Mouse (Mus musculus): ENCODE data around the gene Ccdc13.

Gene Ccdc13

GRCm38 (mm10) chr9:121847138-121847537, 7.9 kb upstream of the Ccdc13 start:
- DNase-seq (ENCODE audit: low spot score in 2 of 2), result no peak

GRCm38 (mm10) chr9:121846526-121847118, 7.4 kb upstream of the Ccdc13 start:
- no peak for DNase-seq (ENCODE audit: low spot score in 2 of 2)

- no peak for DNase-seq (ENCODE audit: low spot score in 2 of 2)
These were observed 3.7 kb upstream of the Ccdc13 start for GRCm38 (mm10) chr9:121842914-121843313.

GRCm38 (mm10) chr9:121839622-121839965, 333 bp upstream of the Ccdc13 start:
- no peak for DNase-seq (ENCODE audit: low spot score in 2 of 2)

DNA sequence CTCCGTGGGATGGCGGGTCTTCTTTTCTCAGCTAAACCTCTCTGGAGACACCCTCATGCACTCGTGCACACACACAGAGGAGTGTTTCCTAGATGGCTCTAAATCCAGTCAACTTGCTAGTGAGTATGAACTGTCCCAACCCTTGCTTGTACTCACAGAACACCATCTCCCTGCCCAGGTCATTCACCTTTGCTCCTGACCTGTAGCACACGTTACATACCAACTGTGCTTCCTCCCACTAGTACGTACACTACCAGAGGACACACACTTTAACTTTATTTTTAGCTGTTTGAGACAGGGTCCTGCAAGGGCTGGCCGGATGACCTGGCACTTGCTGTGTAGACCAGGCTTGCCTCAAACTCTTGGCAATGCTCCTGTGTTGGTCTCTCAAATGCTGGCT, 1.3 kb downstream of the Ccdc13 start:
- DNase-seq (ENCODE audit: low spot score in 2 of 2), result no peak

GRCm38 (mm10) chr9:121833825-121834224, 5.4 kb downstream of the Ccdc13 start:
- DNase-seq (ENCODE audit: low spot score in 2 of 2), result no peak

DNA sequence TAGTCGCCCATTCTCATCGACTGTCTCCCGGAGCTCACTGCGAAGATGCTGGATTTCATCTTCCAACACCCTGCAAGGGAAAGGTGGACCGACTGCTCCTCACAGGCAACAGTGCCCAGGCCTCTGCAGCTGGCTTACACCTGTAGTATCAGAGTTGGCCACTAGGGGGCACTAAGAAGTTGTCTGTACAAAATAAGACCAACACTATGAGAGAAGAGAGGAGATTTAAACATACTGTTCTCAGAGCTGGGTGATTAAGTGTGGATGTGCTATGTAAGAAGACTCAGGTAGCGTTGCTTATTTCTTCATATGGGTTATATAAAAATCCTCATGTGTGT, 8.3 kb downstream of the Ccdc13 start:
- peak; percentile 84 to 89 for DNase-seq (ENCODE audit: low spot score in 2 of 2)

GRCm38 (mm10) chr9:121830243-121830955, 8.9 kb downstream of the Ccdc13 start:
- DNase-seq (ENCODE audit: low spot score in 2 of 2), result peak in 1 of 2 experiments; percentile 59

DNA sequence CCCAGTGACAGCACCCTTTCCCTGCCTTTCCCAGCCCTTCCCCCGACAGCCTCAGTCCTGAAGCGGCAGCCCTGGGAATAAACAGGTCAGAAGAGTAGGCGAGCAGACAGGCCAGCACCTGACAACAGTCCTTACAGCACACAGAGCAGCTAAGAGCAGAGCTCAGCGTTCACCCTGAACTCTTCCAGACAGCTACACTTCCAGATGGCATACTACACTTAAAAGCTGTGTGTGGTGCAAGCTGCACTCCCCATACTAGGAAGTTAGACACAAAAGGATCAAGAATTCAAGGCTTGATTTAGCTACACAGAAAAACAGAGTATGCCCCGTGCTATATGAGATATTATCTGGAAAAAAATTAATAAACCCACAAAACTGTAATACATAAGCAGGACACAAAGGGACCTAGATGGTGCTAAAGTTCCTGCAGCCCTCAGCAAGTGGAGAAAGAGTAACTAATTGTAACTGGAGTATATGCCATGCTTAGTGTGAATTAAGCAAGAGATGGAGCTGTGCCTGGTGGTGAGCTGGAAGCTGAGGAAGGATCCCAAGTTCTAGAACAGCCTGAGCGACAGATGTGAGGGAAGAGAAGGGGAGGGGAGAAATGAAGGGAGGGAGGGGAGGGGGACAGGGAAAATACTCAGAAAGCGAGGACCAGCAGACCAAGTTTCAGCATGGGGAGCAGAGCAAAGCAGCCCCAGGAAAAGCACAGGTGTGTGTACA, 9.8 kb downstream of the Ccdc13 start:
- DNase-seq (ENCODE audit: low spot score in 2 of 2), result no peak

DNA sequence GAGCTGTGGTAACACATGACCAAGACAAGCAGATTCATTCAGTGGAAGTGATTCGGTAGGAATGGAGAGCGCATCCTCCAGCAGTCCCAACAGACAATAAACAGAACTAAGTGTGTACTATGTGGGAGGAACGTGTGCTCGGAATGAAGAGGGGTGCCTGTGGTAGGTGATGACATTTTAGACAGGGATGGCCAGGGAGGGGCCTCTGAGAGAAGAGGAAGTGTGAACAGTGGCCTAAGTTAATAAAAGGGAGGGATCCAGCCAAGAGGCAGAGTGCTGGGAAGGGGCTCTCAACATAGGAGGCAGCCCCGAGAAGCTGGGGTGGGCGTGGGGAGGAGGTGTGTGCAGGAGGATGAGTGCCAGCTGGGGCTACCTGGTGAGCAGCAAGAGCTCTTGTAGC, 10.9 kb downstream of the Ccdc13 start:
- no peak for DNase-seq (ENCODE audit: low spot score in 2 of 2)

GRCm38 (mm10) chr9:121826356-121826755, 12.9 kb downstream of the Ccdc13 start:
- DNase-seq (ENCODE audit: low spot score in 2 of 2), result no peak

DNA sequence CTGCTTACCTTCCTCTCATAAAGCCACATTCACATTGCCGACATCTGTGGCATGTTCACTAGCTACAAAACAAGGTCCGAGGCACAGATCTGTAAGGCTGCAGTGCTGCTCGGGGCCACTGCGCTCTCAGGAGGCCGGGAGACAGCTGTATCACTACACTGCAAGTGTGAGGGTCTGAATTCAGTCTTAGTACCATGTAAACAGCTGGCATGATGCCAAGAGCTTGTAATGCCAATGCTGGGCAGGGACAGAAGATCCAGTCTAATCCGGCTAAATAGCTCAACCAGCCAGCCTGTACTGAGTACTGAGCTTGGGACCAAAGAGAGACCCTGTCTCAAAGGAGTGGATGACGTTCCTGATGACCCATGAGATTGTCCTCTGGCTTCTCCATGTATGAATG, 15.3 kb downstream of the Ccdc13 start:
- no peak for DNase-seq (ENCODE audit: low spot score in 2 of 2)

GRCm38 (mm10) chr9:121823051-121823450, 16.2 kb downstream of the Ccdc13 start:
- no peak for DNase-seq (ENCODE audit: low spot score in 2 of 2)

- DNase-seq (ENCODE audit: low spot score in 2 of 2), result peak; percentile 69 to 72
These were observed 16.7 kb downstream of the Ccdc13 start for GRCm38 (mm10) chr9:121822585-121822991.

- DNase-seq (ENCODE audit: low spot score in 2 of 2), result no peak
These were observed 18.5 kb downstream of the Ccdc13 start for GRCm38 (mm10) chr9:121820765-121821164.

DNA sequence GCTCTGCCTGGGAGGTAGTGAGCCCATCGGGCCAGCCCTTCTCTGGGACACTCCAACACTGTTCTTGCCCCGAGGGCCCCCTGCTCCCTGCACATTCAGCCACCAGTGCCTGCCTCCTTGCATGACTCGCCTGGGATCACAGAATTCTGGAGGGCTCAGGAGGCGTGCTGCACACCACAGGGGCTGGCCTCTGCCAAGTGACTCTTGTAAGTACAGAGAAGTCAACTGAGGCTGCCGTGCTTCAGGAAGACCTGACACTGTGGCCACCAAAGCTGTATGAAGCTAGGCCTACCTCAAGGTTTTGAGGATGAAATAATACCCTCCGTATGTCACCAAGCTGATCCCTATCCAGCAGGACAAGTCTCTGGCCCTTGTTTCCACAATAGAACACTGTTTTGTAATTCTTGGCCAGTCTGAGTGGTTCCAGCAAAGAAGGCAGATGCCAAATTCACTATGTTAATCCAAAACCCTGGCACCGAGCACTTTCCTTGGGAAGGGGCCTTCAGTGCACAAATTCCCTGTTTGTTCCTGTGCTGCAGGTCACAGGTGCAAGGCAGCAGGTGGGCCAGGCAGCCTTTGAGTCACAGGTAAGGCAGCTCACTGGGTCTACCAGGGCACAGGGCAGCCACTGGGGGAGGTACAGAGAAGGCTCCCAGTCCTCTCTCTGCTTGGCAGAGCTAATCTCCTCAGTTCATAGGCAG, 19.3 kb downstream of the Ccdc13 start:
- DNase-seq (ENCODE audit: low spot score in 2 of 2), result no peak

- no peak for DNase-seq (ENCODE audit: low spot score in 2 of 2)
These were observed 20.0 kb downstream of the Ccdc13 start for GRCm38 (mm10) chr9:121819073-121819770.

GRCm38 (mm10) chr9:121815183-121815582, 24.1 kb downstream of the Ccdc13 start:
- DNase-seq (ENCODE audit: low spot score in 2 of 2), result no peak

DNA sequence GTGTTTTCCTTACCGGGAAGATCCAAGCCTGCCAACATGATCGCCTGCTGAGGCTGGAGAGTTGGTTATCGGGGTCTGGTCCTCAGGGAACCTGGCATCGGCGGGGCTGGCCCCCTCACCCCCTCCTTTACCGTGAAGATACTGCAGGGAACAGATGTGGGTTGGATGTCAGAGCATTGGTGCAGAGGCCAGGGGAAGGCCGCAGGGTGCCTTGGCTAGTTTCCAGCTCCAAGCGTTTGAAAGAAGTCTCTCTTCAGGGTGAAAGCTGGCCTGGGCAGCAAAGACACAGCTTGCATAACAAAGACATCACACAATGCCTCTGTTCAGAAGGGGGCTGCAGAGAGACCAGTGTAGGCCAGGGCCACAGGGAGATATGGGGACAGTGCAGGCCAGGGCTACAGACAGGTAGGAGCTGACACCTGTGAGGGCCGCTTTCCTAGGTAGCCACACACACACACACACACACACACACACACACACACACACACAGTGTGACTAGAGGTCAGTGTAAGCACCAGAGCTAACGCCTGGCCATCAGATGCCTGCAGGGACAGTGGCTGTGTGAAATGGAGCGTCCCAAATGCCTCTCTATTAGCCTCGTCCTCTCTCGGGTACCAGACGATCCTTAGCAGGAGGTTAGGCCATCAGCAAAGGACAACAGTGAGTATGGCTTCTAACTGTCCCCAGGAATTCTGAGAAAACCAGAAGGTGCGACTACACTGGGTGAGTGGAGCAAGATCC, 29.0 kb downstream of the Ccdc13 start:
- peak; percentile 77 to 85 for DNase-seq (ENCODE audit: low spot score in 2 of 2)

- no peak for DNase-seq (ENCODE audit: low spot score in 2 of 2)
These were observed 30.8 kb downstream of the Ccdc13 start for GRCm38 (mm10) chr9:121808511-121808910.

DNA sequence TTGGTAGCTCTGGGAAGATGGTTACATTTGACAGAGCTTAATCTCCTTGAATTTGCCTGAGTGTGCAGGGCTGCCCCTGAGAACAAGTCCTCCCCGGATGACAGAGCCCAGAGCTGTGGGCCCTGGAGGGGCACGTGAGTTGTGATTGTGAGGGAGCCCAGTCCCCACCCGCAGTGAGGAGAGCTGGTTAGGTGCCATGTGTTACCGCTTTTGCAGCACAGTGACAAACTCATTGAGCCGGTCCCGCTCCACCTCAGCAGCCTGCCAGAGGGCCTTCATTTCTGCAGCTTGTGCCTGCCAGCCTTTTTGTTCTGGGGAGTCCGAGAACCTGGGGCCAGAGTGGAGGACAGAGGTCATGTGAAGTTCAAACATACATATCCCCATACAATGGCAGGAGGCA, 31.3 kb downstream of the Ccdc13 start:
- no peak for DNase-seq (ENCODE audit: low spot score in 2 of 2)

Data from right cerebral cortex, postnatal 10 days (tissue).